Mouse (Mus musculus): ENCODE results near the gene Hmga1. TPM values are rescaled to one million over a fixed set of nuclear protein-coding genes. Genes with fewer than 3 reads are reported as not detected.

Gene Hmga1
- total RNA-seq (2022), result 10 to 100 TPM; 27.6 to 34.9 (median 31.9) TPM

GRCm38 (mm10) chr17:27556315-27557011 is at the start of gene Hmga1:
Hmga1 (plus strand) TSS chr17:27556497.
- DNase-seq (ENCODE audit: low spot score in 2 of 2), result peak; percentile 69 to 77

GRCm38 (mm10) chr17:27506871-27507590 is 49.3 kb upstream of the Hmga1 start:
- no peak for DNase-seq (ENCODE audit: low spot score in 2 of 2)

- no peak for DNase-seq (ENCODE audit: low spot score in 2 of 2)
Measured at GRCm38 (mm10) chr17:27507591-27507945, 48.7 kb upstream of the Hmga1 start.

- no peak for DNase-seq (ENCODE audit: low spot score in 2 of 2)
Measured at GRCm38 (mm10) chr17:27508002-27508401, 48.3 kb upstream of the Hmga1 start.

- DNase-seq (ENCODE audit: low spot score in 2 of 2), result no peak
Measured at GRCm38 (mm10) chr17:27508513-27508912, 47.8 kb upstream of the Hmga1 start.

GRCm38 (mm10) chr17:27509056-27509455 is 47.2 kb upstream of the Hmga1 start:
- no peak for DNase-seq (ENCODE audit: low spot score in 2 of 2)

GRCm38 (mm10) chr17:27510258-27511124 is 45.8 kb upstream of the Hmga1 start:
- no peak for DNase-seq (ENCODE audit: low spot score in 2 of 2)

- no peak for DNase-seq (ENCODE audit: low spot score in 2 of 2)
Measured at GRCm38 (mm10) chr17:27511125-27511735, 45.1 kb upstream of the Hmga1 start.

GRCm38 (mm10) chr17:27511865-27512618 is 44.3 kb upstream of the Hmga1 start:
- no peak for DNase-seq (ENCODE audit: low spot score in 2 of 2)

GRCm38 (mm10) chr17:27512619-27513161 is 43.6 kb upstream of the Hmga1 start:
- DNase-seq (ENCODE audit: low spot score in 2 of 2), result no peak

- no peak for DNase-seq (ENCODE audit: low spot score in 2 of 2)
Measured at GRCm38 (mm10) chr17:27513279-27513915, 42.9 kb upstream of the Hmga1 start.

GRCm38 (mm10) chr17:27513916-27514762 is 42.2 kb upstream of the Hmga1 start:
- no peak for DNase-seq (ENCODE audit: low spot score in 2 of 2)

GRCm38 (mm10) chr17:27518296-27518695 is 38.0 kb upstream of the Hmga1 start:
- DNase-seq (ENCODE audit: low spot score in 2 of 2), result no peak

GRCm38 (mm10) chr17:27518700-27519595 is 37.3 kb upstream of the Hmga1 start:
- no peak for DNase-seq (ENCODE audit: low spot score in 2 of 2)

- peak; percentile 15 to 27 for DNase-seq (ENCODE audit: low spot score in 2 of 2)
Measured at GRCm38 (mm10) chr17:27520557-27520956, 35.7 kb upstream of the Hmga1 start.

GRCm38 (mm10) chr17:27521303-27521702 is 35.0 kb upstream of the Hmga1 start, which contains the start of gene Grm4:
Grm4 (minus strand) TSS chr17:27521403.
- no peak for DNase-seq (ENCODE audit: low spot score in 2 of 2)

GRCm38 (mm10) chr17:27523121-27523520 is 33.2 kb upstream of the Hmga1 start:
- no peak for DNase-seq (ENCODE audit: low spot score in 2 of 2)

GRCm38 (mm10) chr17:27527188-27527587 is 29.1 kb upstream of the Hmga1 start:
- no peak for DNase-seq (ENCODE audit: low spot score in 2 of 2)

Measured in gastrocnemius, adult 8-10 months (tissue).